Mouse (Mus musculus): Measurements from ENCODE around the gene Bend5. TPM values are rescaled to one million over a fixed set of nuclear protein-coding genes. Genes with fewer than 3 reads are reported as not detected.

Gene Bend5
- polyA plus RNA-seq, 1 experiment from 2014 or later, result 22.3 TPM

GRCm38 (mm10) chr4:111449442-111450199 lies 34.8 kb downstream of the Bend5 start:
- peaks cover 13% of the 10 kb centered on the region for H3K36me3 ChIP-seq (ENCODE audit: insufficient read depth)
- H3K4me3 ChIP-seq (ENCODE audit: low read depth, low read length), result no peak overlapping the region
- no peaks in the 10 kb centered on the region for H3K4me1 ChIP-seq (ENCODE audit: insufficient read depth)
- no peaks in the 10 kb centered on the region for H3K9me3 ChIP-seq (ENCODE audit: low read depth, low read length)
- H3K9ac ChIP-seq, result no peak overlapping the region
- H3K4me2 ChIP-seq, result no peak overlapping the region
- H3K27me3 ChIP-seq (ENCODE audit: insufficient read depth, low read length), result no peaks in the 10 kb centered on the region
- peak overlapping the region; percentile 12; the same call in 1 of the 2 replicates for H3K27ac ChIP-seq (ENCODE audit: low read depth)
- WGBS, result 42% methylated on average over 7 of the region's 7 CpGs
- DNase-seq (peak; percentile 15), ATAC-seq (ENCODE audit: insufficient read depth) (peak; percentile 66; the same call in 1 of the 2 replicates)
- TF ChIP-seq CTCF (IDR thresholded peaks at IDR 0.05; ENCODE audit: low read depth), result no peak

DNA sequence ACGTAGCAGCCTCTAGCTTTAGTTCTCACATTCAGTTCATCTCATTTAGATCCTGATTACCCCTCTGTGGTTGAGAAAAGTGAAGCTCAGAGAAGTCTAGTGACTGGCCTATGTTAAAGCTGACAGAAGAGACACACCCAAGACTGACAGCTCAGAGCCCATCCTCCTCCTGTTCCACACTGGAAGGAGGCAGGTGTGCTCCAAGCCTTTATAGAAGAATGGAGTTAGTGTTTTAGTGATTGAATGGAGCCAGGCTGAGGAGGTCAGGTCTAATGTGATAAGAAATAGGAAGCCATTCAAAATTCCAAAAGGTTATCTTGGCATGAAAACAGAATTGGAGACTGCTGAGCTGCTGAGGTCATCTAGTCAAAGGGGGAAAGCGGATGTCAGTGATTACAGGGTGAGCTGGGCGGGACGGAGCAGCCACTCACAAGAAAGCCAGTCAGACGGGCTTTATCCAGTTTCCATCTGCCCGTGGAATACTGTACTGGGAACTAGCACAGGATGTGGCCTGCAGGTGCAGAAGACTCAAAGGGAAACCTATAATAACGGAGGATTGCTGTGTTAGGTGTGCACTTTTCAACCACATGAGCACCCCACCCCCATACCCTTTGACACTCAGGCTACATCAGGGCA lies 36.6 kb downstream of the Bend5 start:
- peak; percentile 57 for ATAC-seq (ENCODE audit: insufficient read depth)
- no peak overlapping the region for H3K4me2 ChIP-seq
- H3K36me3 ChIP-seq (ENCODE audit: insufficient read depth), result peaks cover 24% of the 10 kb centered on the region
- H3K9me3 ChIP-seq (ENCODE audit: low read depth, low read length), result no peaks in the 10 kb centered on the region
- no peak overlapping the region for H3K27ac ChIP-seq (ENCODE audit: low read depth)
- DNase-seq, result peak; percentile 39
- H3K4me3 ChIP-seq (ENCODE audit: low read depth, low read length), result no peak overlapping the region
- H3K27me3 ChIP-seq (ENCODE audit: insufficient read depth, low read length), result no peaks in the 10 kb centered on the region
- WGBS, result 55% methylated on average over 7 of the region's 7 CpGs
- H3K4me1 ChIP-seq (ENCODE audit: insufficient read depth), result no peaks in the 10 kb centered on the region
- no peak for TF ChIP-seq CTCF (IDR thresholded peaks at IDR 0.05; ENCODE audit: low read depth)
- H3K9ac ChIP-seq, result no peak overlapping the region

DNA sequence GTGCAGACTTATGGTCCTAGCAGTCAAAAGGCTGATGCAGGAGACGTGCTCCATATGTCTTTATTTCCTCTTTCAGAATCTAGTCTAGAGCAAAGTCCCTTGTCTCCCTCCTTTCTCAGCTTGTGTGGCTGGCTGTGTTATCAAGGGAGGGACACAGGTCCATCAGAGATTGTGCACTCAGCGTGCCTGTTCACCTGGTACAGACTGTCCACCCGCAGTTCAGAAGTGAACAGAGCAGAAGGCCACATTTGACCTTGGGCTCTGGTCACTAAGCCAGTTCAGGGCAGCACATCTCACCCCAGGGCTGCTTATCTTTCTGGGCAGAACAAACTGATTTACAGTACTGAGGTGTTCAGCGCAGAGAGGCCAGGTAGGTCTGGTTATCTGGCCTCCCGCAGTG lies 37.4 kb downstream of the Bend5 start:
- H3K9ac ChIP-seq, result no peak overlapping the region
- H3K4me2 ChIP-seq, result no peak overlapping the region
- ATAC-seq (ENCODE audit: insufficient read depth) (no peak), DNase-seq (no peak)
- H3K4me1 ChIP-seq (ENCODE audit: insufficient read depth), result no peaks in the 10 kb centered on the region
- WGBS, result 84% methylated on average over 5 of the region's 5 CpGs
- no peaks in the 10 kb centered on the region for H3K9me3 ChIP-seq (ENCODE audit: low read depth, low read length)
- H3K36me3 ChIP-seq (ENCODE audit: insufficient read depth), result peaks cover 20% of the 10 kb centered on the region
- no peak for TF ChIP-seq CTCF (IDR thresholded peaks at IDR 0.05; ENCODE audit: low read depth)
- H3K4me3 ChIP-seq (ENCODE audit: low read depth, low read length), result no peak overlapping the region
- H3K27me3 ChIP-seq (ENCODE audit: insufficient read depth, low read length), result no peaks in the 10 kb centered on the region
- no peak overlapping the region for H3K27ac ChIP-seq (ENCODE audit: low read depth)

DNA sequence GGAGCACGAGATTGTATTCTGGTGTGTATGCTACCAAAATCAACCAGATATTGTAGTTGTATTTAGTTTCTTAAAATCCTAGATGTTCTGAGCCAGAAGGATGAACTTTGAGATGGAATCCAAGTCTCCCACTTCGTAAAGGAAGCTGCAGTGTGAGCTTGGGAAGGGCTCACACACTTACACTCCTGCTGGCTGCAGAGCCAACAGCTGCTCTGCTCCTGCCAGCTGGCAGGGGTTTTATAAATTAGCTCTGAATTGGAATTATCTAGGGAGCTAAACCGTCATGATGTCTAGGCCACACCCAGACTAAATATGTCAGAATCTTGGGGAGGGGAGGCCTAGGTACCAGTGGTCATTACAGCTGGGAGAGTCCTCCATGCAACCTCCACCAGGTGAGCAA lies 38.5 kb downstream of the Bend5 start:
- no peak for TF ChIP-seq CTCF (IDR thresholded peaks at IDR 0.05; ENCODE audit: low read depth)
- H3K9me3 ChIP-seq (ENCODE audit: low read depth, low read length), result no peaks in the 10 kb centered on the region
- no peaks in the 10 kb centered on the region for H3K4me1 ChIP-seq (ENCODE audit: insufficient read depth)
- no peak for ATAC-seq (ENCODE audit: insufficient read depth)
- H3K27me3 ChIP-seq (ENCODE audit: insufficient read depth, low read length), result no peaks in the 10 kb centered on the region
- no peak overlapping the region for H3K4me3 ChIP-seq (ENCODE audit: low read depth, low read length)
- H3K27ac ChIP-seq (ENCODE audit: low read depth), result no peak overlapping the region
- no peak overlapping the region for H3K9ac ChIP-seq
- no peak for DNase-seq
- 55% methylated on average over 3 of the region's 3 CpGs for WGBS
- no peak overlapping the region for H3K4me2 ChIP-seq
- H3K36me3 ChIP-seq (ENCODE audit: insufficient read depth), result peaks cover 17% of the 10 kb centered on the region

- no peaks in the 10 kb centered on the region for H3K9me3 ChIP-seq (ENCODE audit: low read depth, low read length)
- peaks cover 28% of the 10 kb centered on the region for H3K36me3 ChIP-seq (ENCODE audit: insufficient read depth)
- DNase-seq (no peak), ATAC-seq (ENCODE audit: insufficient read depth) (no peak)
- no peak overlapping the region for H3K27ac ChIP-seq (ENCODE audit: low read depth)
- no peaks in the 10 kb centered on the region for H3K27me3 ChIP-seq (ENCODE audit: insufficient read depth, low read length)
- no peak for TF ChIP-seq CTCF (IDR thresholded peaks at IDR 0.05; ENCODE audit: low read depth)
- H3K4me2 ChIP-seq, result no peak overlapping the region
- H3K4me1 ChIP-seq (ENCODE audit: insufficient read depth), result no peaks in the 10 kb centered on the region
- 87% methylated on average over 5 of the region's 5 CpGs for WGBS
- H3K9ac ChIP-seq, result no peak overlapping the region
- H3K4me3 ChIP-seq (ENCODE audit: low read depth, low read length), result no peak overlapping the region
Observed at GRCm38 (mm10) chr4:111455621-111456020, 40.8 kb downstream of the Bend5 start.

DNA sequence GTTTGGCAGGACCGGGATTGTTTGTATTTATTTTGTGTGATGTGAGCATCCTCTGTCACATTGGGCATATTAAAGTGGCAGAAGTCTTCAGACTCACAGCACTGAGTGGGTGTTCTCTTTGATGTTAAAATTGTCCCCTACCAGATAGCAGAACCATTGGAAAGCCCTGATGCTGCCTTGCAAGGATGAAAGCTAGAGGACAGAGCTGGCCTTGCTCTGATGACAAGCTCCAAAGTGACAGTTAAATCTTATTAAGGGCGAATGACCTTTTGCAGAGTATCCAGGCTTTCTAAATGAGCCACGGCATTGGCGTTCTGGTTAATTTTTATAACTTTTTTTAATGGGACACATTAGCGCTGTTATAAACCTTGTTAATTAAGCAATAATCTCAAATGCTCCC lies 42.8 kb downstream of the Bend5 start:
- DNase-seq (peak; percentile 19), ATAC-seq (ENCODE audit: insufficient read depth) (no peak)
- no peaks in the 10 kb centered on the region for H3K27me3 ChIP-seq (ENCODE audit: insufficient read depth, low read length)
- no peaks in the 10 kb centered on the region for H3K4me1 ChIP-seq (ENCODE audit: insufficient read depth)
- H3K27ac ChIP-seq (ENCODE audit: low read depth), result no peak overlapping the region
- 81% methylated on average over 5 of the region's 5 CpGs for WGBS
- peaks cover 28% of the 10 kb centered on the region for H3K36me3 ChIP-seq (ENCODE audit: insufficient read depth)
- no peak overlapping the region for H3K9ac ChIP-seq
- H3K9me3 ChIP-seq (ENCODE audit: low read depth, low read length), result no peaks in the 10 kb centered on the region
- no peak overlapping the region for H3K4me2 ChIP-seq
- no peak overlapping the region for H3K4me3 ChIP-seq (ENCODE audit: low read depth, low read length)
- no peak for TF ChIP-seq CTCF (IDR thresholded peaks at IDR 0.05; ENCODE audit: low read depth)

GRCm38 (mm10) chr4:111467293-111467773 lies 52.5 kb downstream of the Bend5 start:
- no peaks in the 10 kb centered on the region for H3K27me3 ChIP-seq (ENCODE audit: insufficient read depth, low read length)
- H3K27ac ChIP-seq (ENCODE audit: low read depth), result no peak overlapping the region; the same call in 1 of the 2 replicates
- ATAC-seq (ENCODE audit: insufficient read depth), result peak; percentile 89
- 57% methylated on average over 2 of the region's 2 CpGs for WGBS
- H3K9ac ChIP-seq, result no peak overlapping the region
- DNase-seq, result peak; percentile 77
- peaks cover 6% of the 10 kb centered on the region; the same call in 1 of the 2 replicates for H3K4me1 ChIP-seq (ENCODE audit: insufficient read depth)
- TF ChIP-seq CTCF (IDR thresholded peaks at IDR 0.05; ENCODE audit: low read depth), result no peak
- H3K9me3 ChIP-seq (ENCODE audit: low read depth, low read length), result no peaks in the 10 kb centered on the region
- no peaks in the 10 kb centered on the region for H3K36me3 ChIP-seq (ENCODE audit: insufficient read depth)
- H3K4me3 ChIP-seq (ENCODE audit: low read depth, low read length), result no peak overlapping the region
- H3K4me2 ChIP-seq, result no peak overlapping the region
